Mouse (Mus musculus): ENCODE results near the gene Trappc6a. TPM values are rescaled to one million over a fixed set of nuclear protein-coding genes. Genes with fewer than 3 reads are reported as not detected.

Gene Trappc6a
- total and polyA plus RNA-seq, 3 experiments, result 41.1 to 201 (median 72.2) TPM

GRCm38 (mm10) chr7:19477624-19478384, 30.4 kb upstream of the Trappc6a start:
- Histone ChIP-seq H3K4me1 (ENCODE audit: control insufficient read depth in 1 of 2, insufficient read depth in 2 of 2) (peaks cover 7 to 13% of the 10 kb centered on the region in 2 experiments), H3K4me3 (replicated peaks in 1 of 3; ENCODE audit: low read depth in 2 of 3, low read length in 2 of 3, poor library complexity in 1 of 3) (no peak overlapping the region), H3K4me2 (ENCODE audit: insufficient read depth, low read depth, poor library complexity, severe bottlenecking) (no peak overlapping the region), H3K27me3 (replicated peaks) (peaks cover 70% of the 10 kb centered on the region), H3K79me2 (replicated peaks; ENCODE audit: control insufficient read depth, extremely low read depth, insufficient read depth, poor library complexity, severe bottlenecking) (no peaks in the 10 kb centered on the region), H3K27ac (ENCODE audit: insufficient read depth, low read depth) (no peak overlapping the region), H3K36me3 (replicated peaks in 1 of 2; ENCODE audit: control insufficient read depth in 1 of 2, insufficient read depth in 1 of 2, low read length in 1 of 2) (no peaks in the 10 kb centered on the region), H3K9me3 (replicated peaks; ENCODE audit: low read length) (peaks cover 13% of the 10 kb centered on the region), H3K9ac (ENCODE audit: insufficient read depth, low read depth) (no peak overlapping the region)
- DNase-seq (ENCODE audit: extremely low read depth), result no peak
- dilution Hi-C loops (cut with MboI; ENCODE audit: extremely low pct_ligation_motif_present, extremely low pct_unique_long_range_greater_than_20kb, low sequenced_read_pairs) (no loop called here), in situ Hi-C loops (cut with MboI; ENCODE audit: low pct_ligation_motif_present, low pct_unique_long_range_greater_than_20kb, low sequenced_read_pairs) (no loop called here)
- TF ChIP-seq UBTF (IDR thresholded peaks at IDR 0.05; ENCODE audit: low read depth, low read length) (no peak), MAFK (IDR thresholded peaks at IDR 0.05; ENCODE audit: insufficient replicate concordance, low read length) (no peak), ETS1 (conservative IDR thresholded peaks at IDR 0.05; ENCODE audit: low read depth, low read length) (no peak), MYC (IDR thresholded peaks at IDR 0.05; ENCODE audit: low read depth, low read length) (no peak), TBP (conservative IDR thresholded peaks at IDR 0.05; ENCODE audit: low read depth, low read length) (no peak)

- Histone ChIP-seq H3K9me3 (replicated peaks; ENCODE audit: low read length) (peaks cover 5% of the 10 kb centered on the region), H3K4me2 (ENCODE audit: insufficient read depth, low read depth, poor library complexity, severe bottlenecking) (no peak overlapping the region), H3K27me3 (replicated peaks) (peaks cover 63% of the 10 kb centered on the region), H3K9ac (ENCODE audit: insufficient read depth, low read depth) (no peak overlapping the region), H3K4me1 (ENCODE audit: control insufficient read depth in 1 of 2, insufficient read depth in 2 of 2) (peaks cover 5 to 7% of the 10 kb centered on the region in 2 experiments; a peak in 2 of 4 replicates), H3K27ac (ENCODE audit: insufficient read depth, low read depth) (no peak overlapping the region), H3K36me3 (replicated peaks in 1 of 2; ENCODE audit: control insufficient read depth in 1 of 2, insufficient read depth in 1 of 2, low read length in 1 of 2) (no peaks in the 10 kb centered on the region), H3K4me3 (replicated peaks in 1 of 3; ENCODE audit: low read depth in 2 of 3, low read length in 2 of 3, poor library complexity in 1 of 3) (no peak overlapping the region), H3K79me2 (replicated peaks; ENCODE audit: control insufficient read depth, extremely low read depth, insufficient read depth, poor library complexity, severe bottlenecking) (no peaks in the 10 kb centered on the region)
- DNase-seq (ENCODE audit: extremely low read depth), result no peak
- TF ChIP-seq E2F4 (IDR thresholded peaks at IDR 0.05; ENCODE audit: insufficient replicate concordance, low read depth, low read length) (no peak), ZNF384 (IDR thresholded peaks at IDR 0.05; ENCODE audit: low read depth, low read length) (no peak), SIN3A (IDR thresholded peaks at IDR 0.05; ENCODE audit: low read length) (no peak), TBP (conservative IDR thresholded peaks at IDR 0.05; ENCODE audit: low read depth, low read length) (no peak), ETS1 (conservative IDR thresholded peaks at IDR 0.05; ENCODE audit: low read depth, low read length) (no peak), ZKSCAN1 (IDR thresholded peaks at IDR 0.05; ENCODE audit: borderline replicate concordance, low read depth, low read length) (no peak), HCFC1 (IDR thresholded peaks at IDR 0.05; ENCODE audit: low read depth, low read length) (no peak), MXI1 (IDR thresholded peaks at IDR 0.05; ENCODE audit: low read depth, low read length) (no peak), USF1 (IDR thresholded peaks at IDR 0.05; ENCODE audit: low read depth, low read length) (no peak), TCF12 (IDR thresholded peaks at IDR 0.05; ENCODE audit: low read depth, low read length) (no peak), MAX (IDR thresholded peaks at IDR 0.05; ENCODE audit: low read length) (no peak), UBTF (IDR thresholded peaks at IDR 0.05; ENCODE audit: low read depth, low read length) (no peak), ZMIZ1 (IDR thresholded peaks at IDR 0.05; ENCODE audit: low read depth, low read length) (no peak), BHLHE40 (IDR thresholded peaks at IDR 0.05; ENCODE audit: low read depth, low read length) (no peak), RCOR1 (conservative IDR thresholded peaks at IDR 0.05; ENCODE audit: low read depth, low read length) (no peak), KAT2A (IDR thresholded peaks at IDR 0.05; ENCODE audit: insufficient replicate concordance, low read length) (no peak), CHD1 (IDR thresholded peaks at IDR 0.05; ENCODE audit: low read depth, low read length) (no peak), POLR2AphosphoS2 (IDR thresholded peaks at IDR 0.05; ENCODE audit: low read depth, low read length) (no peak), SMC3 (IDR thresholded peaks at IDR 0.05; ENCODE audit: low read depth, low read length) (no peak), POLR2A (IDR thresholded peaks at IDR 0.05; ENCODE audit: low read depth, low read length) (no peak)
- dilution Hi-C loops (cut with MboI; ENCODE audit: extremely low pct_ligation_motif_present, extremely low pct_unique_long_range_greater_than_20kb, low sequenced_read_pairs), result no loop called here
- in situ Hi-C loops (cut with MboI; ENCODE audit: low pct_ligation_motif_present, low pct_unique_long_range_greater_than_20kb, low sequenced_read_pairs), result no loop called here
Observed at GRCm38 (mm10) chr7:19483281-19483680, 24.9 kb upstream of the Trappc6a start.
